Mouse (Mus musculus) CD4-positive helper T cell, adult 2 months (primary cell): ENCODE results near the gene Tas2r126.
"Not testable (repeated sequence)": the region's sequence is repeated elsewhere in the genome, so short reads cannot be mapped to it uniquely, and the experiment has no call there.

Source experiments
- DNase-seq: peaks from one replicate; pipeline ENCODE4 v3.0.0-alpha.2; 2012; ENCODE audit warnings: low read depth, missing footprints, low spot score

The Tas2r126 gene

GRCm38 (mm10) chr6:42434446-42434845 lies at the start of gene Tas2r126:
Tas2r126 (plus strand) TSS chr6:42434535.
- no peak for DNase-seq

GRCm38 (mm10) chr6:42385635-42386034 lies 48.7 kb upstream of the Tas2r126 start:
- no peak for DNase-seq

DNA sequence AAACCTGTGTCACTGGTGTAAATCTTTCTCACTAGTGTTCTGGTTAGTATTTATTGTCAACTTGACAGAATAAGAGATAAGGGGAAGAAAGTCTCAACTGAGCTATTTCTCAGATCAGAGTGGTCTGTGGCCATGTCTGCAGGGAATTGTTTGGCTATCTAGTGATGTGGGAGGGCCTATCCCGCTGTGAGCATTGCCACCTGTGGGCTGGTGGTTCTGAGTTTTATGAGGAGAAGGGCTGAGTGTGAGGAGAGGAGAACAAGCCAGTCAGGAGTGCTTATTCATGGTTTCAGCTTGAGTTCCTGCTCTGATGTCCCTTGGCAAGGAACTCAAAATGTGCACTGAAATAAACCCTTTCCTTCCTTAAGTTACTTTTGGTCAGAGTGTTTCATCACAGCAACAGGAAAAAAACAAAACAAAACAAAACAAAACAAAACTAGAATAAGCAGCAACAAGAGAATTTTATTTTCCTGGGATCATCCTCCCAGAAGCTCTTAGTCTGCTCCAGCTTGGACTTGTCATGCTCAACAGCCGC lies 42.5 kb upstream of the Tas2r126 start:
- no peak for DNase-seq

- no peak for DNase-seq
Measured at GRCm38 (mm10) chr6:42395960-42396809, 38.1 kb upstream of the Tas2r126 start.

DNA sequence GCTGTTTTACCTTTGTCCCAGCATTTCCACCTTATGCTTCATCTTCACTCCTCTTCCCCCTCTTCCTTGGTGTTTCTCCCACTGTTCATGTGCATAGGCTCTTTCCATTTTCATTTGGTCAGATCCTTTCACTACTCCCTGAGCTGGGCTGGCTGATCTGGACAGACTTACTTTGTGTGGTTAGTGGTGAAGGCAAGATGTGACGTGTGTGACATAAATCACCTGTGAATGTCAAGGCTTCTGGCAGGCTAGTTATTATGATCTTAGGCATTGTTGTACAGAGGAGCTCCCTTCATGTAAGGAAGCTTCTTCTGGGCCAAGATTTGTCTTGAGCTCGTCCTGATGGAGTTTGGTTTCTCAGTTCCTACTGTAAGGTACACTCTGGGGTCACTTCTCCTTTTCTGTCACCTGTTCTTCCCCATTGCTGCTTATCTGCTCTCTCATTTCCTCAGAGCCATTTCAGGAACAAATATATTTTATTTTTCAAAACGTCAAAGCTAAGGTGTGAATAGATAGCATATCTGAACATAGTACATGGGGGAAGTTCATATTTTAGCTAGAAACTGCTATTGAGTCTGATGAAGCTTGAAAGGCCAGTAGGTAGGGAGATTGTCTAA lies 37.2 kb upstream of the Tas2r126 start:
- DNase-seq, result no peak

DNA sequence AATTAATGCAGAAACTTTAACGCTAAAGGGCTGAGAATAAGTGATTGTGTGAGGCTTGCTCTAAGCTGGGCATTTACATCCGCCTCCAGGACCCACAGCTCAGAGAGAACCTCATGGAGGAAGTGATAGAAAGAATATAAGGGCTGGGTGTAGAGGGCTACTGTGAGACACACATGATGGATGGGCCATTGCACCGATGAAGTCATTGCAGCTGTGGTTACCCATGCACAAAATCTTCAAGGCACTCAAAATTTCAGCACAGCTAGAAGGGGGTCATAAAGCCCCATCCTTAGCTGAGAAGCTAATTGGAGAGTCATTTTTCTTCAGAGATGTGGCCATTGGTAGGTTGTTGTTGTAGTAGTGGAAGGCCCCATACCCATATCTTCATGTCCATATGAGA lies 36.0 kb upstream of the Tas2r126 start:
- DNase-seq, result no peak

DNA sequence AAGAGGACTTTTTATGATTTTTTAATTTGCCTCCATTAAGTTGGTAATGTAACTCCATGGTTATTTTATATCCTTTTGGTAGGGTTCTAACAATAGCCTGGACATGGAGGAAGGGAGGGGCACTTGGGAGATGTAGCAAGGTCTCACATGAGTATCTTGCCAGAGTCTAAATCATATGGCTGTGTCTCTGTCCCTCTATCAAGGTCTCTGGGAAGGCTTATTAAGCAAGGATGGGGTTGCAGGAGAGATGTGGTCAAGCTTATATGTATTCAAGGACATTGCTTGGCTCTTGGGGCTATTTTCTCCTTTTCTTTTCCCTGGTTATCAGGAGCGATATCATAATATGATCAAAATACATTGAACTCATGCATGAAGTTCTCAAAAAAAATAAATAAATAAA lies 35.3 kb upstream of the Tas2r126 start:
- DNase-seq, result no peak

GRCm38 (mm10) chr6:42399938-42400337 lies 34.4 kb upstream of the Tas2r126 start, which contains the start of gene Tas2r143:
Tas2r143 (plus strand) TSS chr6:42400238.
- no peak for DNase-seq

DNA sequence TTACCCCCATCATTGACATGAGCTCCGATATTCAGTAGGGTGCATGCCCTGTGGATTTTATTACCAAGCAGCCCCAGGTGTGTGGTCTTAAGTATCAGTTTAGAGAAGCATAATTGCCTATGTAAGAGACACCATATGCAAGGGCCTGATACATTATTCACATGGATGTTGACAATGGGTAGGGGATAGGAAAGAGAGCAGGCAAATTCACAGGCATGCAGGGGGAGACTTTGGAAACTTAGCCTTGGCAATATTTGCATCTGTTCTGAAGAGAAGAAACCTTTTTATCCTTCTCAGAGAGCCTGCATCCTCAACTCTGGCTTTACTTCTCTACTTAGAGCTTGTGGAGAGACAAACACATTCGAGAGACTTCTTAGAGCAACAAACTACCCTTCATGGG lies 29.2 kb upstream of the Tas2r126 start, which contains the start of gene Tas2r135:
Tas2r135 (plus strand) TSS at position 301 of the 400 bp plus-strand sequence.
- no peak for DNase-seq

DNA sequence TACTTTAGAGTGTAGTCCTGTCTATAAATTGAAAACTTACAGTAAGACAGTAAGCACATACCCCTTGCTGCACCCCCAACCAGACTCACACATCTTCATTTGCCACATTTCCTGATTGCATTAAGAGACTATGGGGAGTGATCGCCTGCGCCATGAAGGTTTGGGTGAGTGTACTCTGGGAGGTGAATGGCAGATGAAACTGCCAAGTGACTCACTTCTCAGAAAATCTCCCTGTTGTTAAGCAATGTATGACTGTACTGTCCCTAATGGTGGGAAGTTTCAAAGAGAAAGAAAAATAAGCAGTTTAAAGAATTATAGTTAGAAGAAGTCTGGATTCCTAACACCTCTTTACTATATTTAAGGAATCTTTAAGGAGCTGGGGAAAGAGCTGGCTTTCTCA lies 14.9 kb upstream of the Tas2r126 start:
- no peak for DNase-seq

GRCm38 (mm10) chr6:42421439-42421838 lies 12.9 kb upstream of the Tas2r126 start:
- DNase-seq, result no peak

DNA sequence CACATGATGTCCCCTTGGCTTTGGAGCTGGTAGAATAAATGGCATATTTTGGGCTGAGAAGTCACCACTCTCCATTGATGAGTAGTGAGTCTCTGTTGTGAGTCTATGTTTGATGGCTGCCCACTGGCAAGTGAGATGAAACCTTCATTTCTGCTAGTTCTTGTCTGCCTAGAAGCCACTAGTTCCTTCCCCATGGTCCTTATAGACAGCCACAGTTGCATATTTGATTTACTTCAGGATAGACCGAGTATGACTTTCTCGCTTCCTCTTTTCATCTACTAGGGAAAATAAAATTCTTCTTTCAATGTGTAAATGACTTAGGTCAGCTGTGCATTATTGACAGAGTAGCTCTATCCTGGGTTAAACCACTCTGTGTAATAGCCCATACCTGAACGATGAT lies 9.9 kb upstream of the Tas2r126 start:
- no peak for DNase-seq

DNA sequence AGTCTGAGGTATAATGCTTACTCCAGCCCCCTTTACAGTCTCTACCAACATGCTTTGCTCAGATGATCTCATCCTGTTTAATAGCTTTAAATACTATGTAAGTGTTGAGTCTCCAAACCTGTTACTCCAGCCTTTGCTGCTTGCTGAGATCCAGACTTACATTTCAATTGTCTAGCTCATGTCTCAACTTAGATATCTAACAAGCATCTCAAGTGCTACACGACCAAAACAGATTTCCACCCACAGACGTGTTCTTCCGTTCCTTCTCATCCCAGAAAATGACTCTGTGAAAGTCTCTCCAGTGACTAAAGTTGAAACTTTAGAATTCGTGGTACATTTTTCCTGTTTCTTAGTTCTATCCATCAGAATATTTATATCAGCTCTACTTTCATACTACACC lies 8.0 kb upstream of the Tas2r126 start:
- DNase-seq, result no peak

DNA sequence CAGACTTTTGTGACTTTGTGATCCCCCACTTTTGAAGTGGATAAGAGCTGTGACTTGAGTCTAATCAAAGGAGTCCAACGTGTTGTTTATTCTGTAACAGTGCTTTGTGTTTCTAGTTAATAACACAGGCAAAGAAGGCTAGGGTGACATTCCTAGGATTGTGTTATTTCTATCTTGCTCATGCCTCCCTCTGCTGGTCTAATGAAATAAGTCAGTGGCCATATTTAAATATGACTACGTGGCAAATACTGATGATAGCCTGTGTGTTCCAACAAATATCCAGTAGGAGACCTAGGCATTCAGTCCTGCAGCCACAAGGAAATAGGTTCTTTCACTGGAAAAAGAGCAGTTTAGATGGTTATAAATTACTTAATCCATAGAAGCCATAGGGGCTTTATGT lies 781 bp upstream of the Tas2r126 start:
- DNase-seq, result no peak

- no peak for DNase-seq
Measured at GRCm38 (mm10) chr6:42435490-42435889, 1.2 kb downstream of the Tas2r126 start.

- no peak for DNase-seq
Measured at GRCm38 (mm10) chr6:42441395-42441794, 7.1 kb downstream of the Tas2r126 start.

DNA sequence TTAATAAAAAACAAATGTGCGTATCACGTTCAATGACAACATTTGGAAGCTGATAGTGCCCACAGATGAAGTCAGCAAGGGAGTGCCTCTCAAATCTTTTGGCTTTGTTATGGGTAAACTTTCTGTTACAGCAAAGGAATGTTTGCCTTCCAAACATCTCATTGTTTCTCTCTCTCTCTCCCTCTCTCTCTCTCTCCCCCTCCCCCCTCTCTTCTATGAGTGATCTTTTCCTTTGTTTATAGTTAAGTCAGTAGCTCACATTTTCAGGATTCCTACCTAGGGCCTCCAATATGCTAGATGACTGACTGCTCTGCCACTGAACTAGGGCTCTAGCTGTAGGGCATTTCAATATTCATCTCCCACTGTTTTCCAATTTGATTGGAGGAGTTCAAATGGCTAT lies 10.2 kb downstream of the Tas2r126 start:
- no peak for DNase-seq

- no peak for DNase-seq
Measured at GRCm38 (mm10) chr6:42447381-42447780, 13.0 kb downstream of the Tas2r126 start.

- DNase-seq, result no peak
Measured at GRCm38 (mm10) chr6:42465096-42465495, 30.8 kb downstream of the Tas2r126 start, which contains the start of gene Olfr458. Olfr458 (minus strand) TSS chr6:42465196.

DNA sequence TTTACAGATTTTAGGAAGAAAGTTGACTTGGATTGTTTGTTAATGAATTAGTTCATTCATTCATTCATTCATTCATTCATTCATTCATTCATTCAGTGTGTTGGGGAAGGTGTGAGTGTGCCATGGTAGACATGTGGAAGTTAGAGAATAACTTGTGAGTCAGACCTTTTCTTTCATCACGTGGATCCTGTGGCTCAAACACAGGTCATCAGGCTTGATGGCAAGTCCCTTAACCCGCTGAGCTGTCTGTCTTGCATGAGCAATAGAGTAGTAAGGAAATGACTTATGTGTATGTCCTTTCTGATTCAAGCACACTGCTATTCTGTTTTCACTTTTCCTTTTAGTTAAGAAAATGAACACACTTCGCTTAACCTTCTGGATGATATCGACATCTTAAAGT lies 36.2 kb downstream of the Tas2r126 start:
- no peak for DNase-seq

- DNase-seq, result not testable (repeated sequence)
Measured at GRCm38 (mm10) chr6:42471298-42471697, 37.0 kb downstream of the Tas2r126 start.

DNA sequence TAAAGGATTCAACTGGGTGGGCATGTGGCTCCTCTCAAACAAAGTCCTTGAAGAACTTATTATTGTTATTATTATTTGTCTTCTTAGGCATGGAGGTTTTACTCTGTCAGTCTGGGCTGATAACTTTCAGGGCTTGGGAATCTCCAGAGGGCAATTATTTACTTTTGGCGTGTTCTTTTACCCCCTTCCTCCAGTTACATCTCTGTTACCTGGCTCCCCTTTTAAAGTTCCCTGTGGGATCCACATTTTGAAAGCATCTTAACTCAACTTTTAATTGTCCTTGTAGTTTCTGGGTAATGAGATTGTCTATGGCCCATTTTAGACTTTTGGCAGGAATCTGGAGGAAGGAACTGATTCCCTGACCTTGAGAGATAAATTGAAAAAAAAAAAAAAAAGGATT lies 41.9 kb downstream of the Tas2r126 start, which contains the start of gene Olfr457:
Olfr457 (minus strand) TSS at position 101 of the 400 bp plus-strand sequence.
- DNase-seq, result no peak

GRCm38 (mm10) chr6:42484633-42485032 lies 50.3 kb downstream of the Tas2r126 start:
- no peak for DNase-seq
